Mouse (Mus musculus): ENCODE data around the gene Zfp54. TPM values are rescaled to one million over a fixed set of nuclear protein-coding genes. Genes with fewer than 3 reads are reported as not detected.
"Not testable (repeated sequence)": the region's sequence is repeated elsewhere in the genome, so short reads cannot be mapped to it uniquely, and the experiment has no call there.

The Zfp54 gene
- polyA plus RNA-seq (2012; ENCODE audit: insufficient read depth, low replicate concordance), result not detected in 2 replicates

- H3K4me1 ChIP-seq, result peaks cover 19% of the 10 kb centered on the region
- peaks cover 3% of the 10 kb centered on the region for H3K27me3 ChIP-seq (replicated peaks)
- H3K9me3 ChIP-seq, result no peaks in the 10 kb centered on the region
- peak within 1 kb of the TSS; percentile 91 for H3K4me3 ChIP-seq (replicated peaks)
- H3K36me3 ChIP-seq (replicated peaks; ENCODE audit: low read length), result no peaks in the 10 kb centered on the region
- TF ChIP-seq GATA1 (IDR thresholded peaks at IDR 0.05; ENCODE audit: borderline replicate concordance, low read length) (no peak), FLI1 (IDR thresholded peaks at IDR 0.05; ENCODE audit: low read length) (0 out of 2 replicates have a peak, but pooled peaks have one; percentile 42)
Observed at GRCm38 (mm10) chr17:21422664-21423599, at the start of gene Zfp54. Zfp54 (plus strand) TSS chr17:21423227.

- Histone ChIP-seq H3K36me3 (replicated peaks; ENCODE audit: low read length) (no peaks in the 10 kb centered on the region), H3K9me3 (no peaks in the 10 kb centered on the region), H3K27me3 (replicated peaks) (no peaks in the 10 kb centered on the region), H3K4me3 (replicated peaks) (no peak overlapping the region), H3K4me1 (no peaks in the 10 kb centered on the region; the same call in 1 of the 2 replicates)
- TF ChIP-seq FLI1 (IDR thresholded peaks at IDR 0.05; ENCODE audit: low read length) (no peak), GATA1 (IDR thresholded peaks at IDR 0.05; ENCODE audit: borderline replicate concordance, low read length) (no peak)
Observed at GRCm38 (mm10) chr17:21375311-21375710, 47.7 kb upstream of the Zfp54 start.

GRCm38 (mm10) chr17:21383391-21384056, 39.5 kb upstream of the Zfp54 start, which contains the start of gene Zfp677:
Zfp677 (plus strand) TSS chr17:21383748.
- Histone ChIP-seq H3K4me3 (replicated peaks) (peak within 1 kb of the TSS; percentile 91), H3K36me3 (replicated peaks; ENCODE audit: low read length) (no peaks in the 10 kb centered on the region), H3K4me1 (peaks cover 18% of the 10 kb centered on the region; the same call in 1 of the 2 replicates), H3K9me3 (no peaks in the 10 kb centered on the region), H3K27me3 (replicated peaks) (no peaks in the 10 kb centered on the region)
- no peak for TF ChIP-seq GATA1 (IDR thresholded peaks at IDR 0.05; ENCODE audit: borderline replicate concordance, low read length)
- peak; percentile 25; the same call in 1 of the 2 replicates for TF ChIP-seq FLI1 (IDR thresholded peaks at IDR 0.05; ENCODE audit: low read length)

GRCm38 (mm10) chr17:21384057-21384411, 39.0 kb upstream of the Zfp54 start:
- Histone ChIP-seq H3K27me3 (replicated peaks) (no peaks in the 10 kb centered on the region), H3K9me3 (no peaks in the 10 kb centered on the region), H3K4me3 (replicated peaks) (peak overlapping the region; percentile 91), H3K36me3 (replicated peaks; ENCODE audit: low read length) (no peaks in the 10 kb centered on the region), H3K4me1 (peaks cover 18% of the 10 kb centered on the region; the same call in 1 of the 2 replicates)
- TF ChIP-seq GATA1 (IDR thresholded peaks at IDR 0.05; ENCODE audit: borderline replicate concordance, low read length) (no peak), FLI1 (IDR thresholded peaks at IDR 0.05; ENCODE audit: low read length) (no peak)

GRCm38 (mm10) chr17:21438806-21439400, 15.9 kb downstream of the Zfp54 start:
- H3K4me1 ChIP-seq, result peaks cover 23% of the 10 kb centered on the region
- not testable (repeated sequence) for H3K36me3 ChIP-seq (replicated peaks; ENCODE audit: low read length); H3K9me3 ChIP-seq; H3K27me3 ChIP-seq (replicated peaks); H3K4me3 ChIP-seq (replicated peaks)

GRCm38 (mm10) chr17:21449669-21450068, 26.6 kb downstream of the Zfp54 start:
- no peak for TF ChIP-seq GATA1 (IDR thresholded peaks at IDR 0.05; ENCODE audit: borderline replicate concordance, low read length)
- no peaks in the 10 kb centered on the region for H3K9me3 ChIP-seq
- peaks cover 20% of the 10 kb centered on the region for H3K36me3 ChIP-seq (replicated peaks; ENCODE audit: low read length)
- H3K4me3 ChIP-seq (replicated peaks), result peak overlapping the region; percentile 95
- H3K27me3 ChIP-seq (replicated peaks), result no peaks in the 10 kb centered on the region
- peaks cover 32% of the 10 kb centered on the region for H3K4me1 ChIP-seq

- no peaks in the 10 kb centered on the region for H3K9me3 ChIP-seq
- TF ChIP-seq FLI1 (IDR thresholded peaks at IDR 0.05; ENCODE audit: low read length) (0 out of 2 replicates have a peak, but pooled peaks have one; percentile 35), GATA1 (IDR thresholded peaks at IDR 0.05; ENCODE audit: borderline replicate concordance, low read length) (no peak)
- H3K36me3 ChIP-seq (replicated peaks; ENCODE audit: low read length), result peaks cover 20% of the 10 kb centered on the region
- peaks cover 34% of the 10 kb centered on the region for H3K4me1 ChIP-seq
- H3K4me3 ChIP-seq (replicated peaks), result peak within 1 kb of the TSS; percentile 95
- no peaks in the 10 kb centered on the region for H3K27me3 ChIP-seq (replicated peaks)
Observed at GRCm38 (mm10) chr17:21450138-21450704, 27.2 kb downstream of the Zfp54 start, which contains the start of gene Zfp51. Zfp51 (plus strand) TSS chr17:21450374.

GRCm38 (mm10) chr17:21463550-21463949, 40.5 kb downstream of the Zfp54 start:
- peaks cover 18% of the 10 kb centered on the region for H3K4me1 ChIP-seq
- no peak for TF ChIP-seq GATA1 (IDR thresholded peaks at IDR 0.05; ENCODE audit: borderline replicate concordance, low read length)
- no peak for TF ChIP-seq FLI1 (IDR thresholded peaks at IDR 0.05; ENCODE audit: low read length)
- H3K9me3 ChIP-seq, result no peaks in the 10 kb centered on the region
- peaks cover 75% of the 10 kb centered on the region for H3K36me3 ChIP-seq (replicated peaks; ENCODE audit: low read length)
- no peak overlapping the region for H3K4me3 ChIP-seq (replicated peaks)
- no peaks in the 10 kb centered on the region for H3K27me3 ChIP-seq (replicated peaks)

GRCm38 (mm10) chr17:21472032-21472652, 49.1 kb downstream of the Zfp54 start:
- Histone ChIP-seq H3K9me3 (no peaks in the 10 kb centered on the region), H3K4me3 (replicated peaks) (peak overlapping the region; percentile 82), H3K36me3 (replicated peaks; ENCODE audit: low read length) (peaks cover 17% of the 10 kb centered on the region), H3K4me1 (peaks cover 60% of the 10 kb centered on the region), H3K27me3 (replicated peaks) (no peaks in the 10 kb centered on the region)
- no peak for TF ChIP-seq GATA1 (IDR thresholded peaks at IDR 0.05; ENCODE audit: borderline replicate concordance, low read length)
- TF ChIP-seq FLI1 (IDR thresholded peaks at IDR 0.05; ENCODE audit: low read length), result no peak

Measured in megakaryocyte, embryonic 14.5 days (primary cell).